Mouse (Mus musculus): Measurements from ENCODE around the gene Lce1a2. TPM values are rescaled to one million over a fixed set of nuclear protein-coding genes. Genes with fewer than 3 reads are reported as not detected.
"Not testable (repeated sequence)": the region's sequence is repeated elsewhere in the genome, so short reads cannot be mapped to it uniquely, and the experiment has no call there.

The Lce1a2 gene
- polyA plus RNA-seq (2015; fragmentation: Nextera tagmentation; extraction: Ambion mirVana) = not detected in 2 replicates

DNA sequence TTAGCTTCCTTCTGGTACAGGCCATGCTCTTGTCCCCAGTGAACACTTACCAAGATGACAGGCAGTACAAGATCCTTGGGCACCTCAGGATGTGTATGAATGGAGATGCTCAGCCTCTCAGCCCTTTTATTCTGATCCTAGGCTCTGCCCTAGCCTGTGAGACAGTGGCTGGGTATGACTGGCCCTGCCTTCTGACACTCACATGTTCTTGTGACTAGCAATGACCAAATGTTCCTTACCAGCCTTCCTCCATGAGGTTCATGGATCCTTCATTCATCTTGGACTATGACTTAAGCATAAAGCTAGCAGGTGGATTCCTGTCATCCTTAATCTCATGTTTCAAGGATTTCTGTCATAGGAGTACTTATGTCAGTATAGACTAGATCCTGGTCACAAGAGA is at the start of gene Lce1a2:
Lce1a2 (minus strand) TSS at position 101 of the 400 bp plus-strand sequence.
- H3K27me3 ChIP-seq (replicated peaks) = no peaks in the 10 kb centered on the region
- H3K4me2 ChIP-seq = no peak within 1 kb of the TSS
- ATAC-seq (ENCODE audit: insufficient read depth, low FRiP score, low read depth) = no peak
- no peaks in the 10 kb centered on the region for H3K9me3 ChIP-seq
- no peak within 1 kb of the TSS for H3K9ac ChIP-seq
- no peak within 1 kb of the TSS for H3K4me3 ChIP-seq (replicated peaks)
- no peaks in the 10 kb centered on the region for H3K36me3 ChIP-seq
- no peaks in the 10 kb centered on the region for H3K4me1 ChIP-seq
- no peak within 1 kb of the TSS for H3K27ac ChIP-seq

DNA sequence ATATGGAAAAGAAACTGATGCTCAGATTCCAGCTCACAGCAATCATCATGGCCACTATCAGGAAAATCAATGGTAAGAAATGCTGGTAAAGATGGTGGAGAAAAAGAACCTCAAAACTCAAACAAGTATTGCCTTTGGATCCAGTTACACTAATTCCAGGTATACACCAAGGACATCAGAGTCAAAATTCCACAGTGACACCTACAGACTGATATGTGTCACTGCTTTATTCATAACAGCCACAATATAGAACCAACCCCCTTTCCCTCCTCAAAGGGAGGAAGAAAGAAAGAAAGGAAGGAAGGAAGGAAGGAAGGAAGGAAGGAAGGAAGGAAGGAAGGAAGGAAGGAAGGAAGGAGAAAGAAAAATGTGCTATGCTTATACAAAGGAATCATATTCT is 45.0 kb upstream of the Lce1a2 start:
- Histone ChIP-seq H3K9ac (no peak overlapping the region), H3K4me3 (replicated peaks) (no peak overlapping the region), H3K36me3 (no peaks in the 10 kb centered on the region), H3K4me2 (no peak overlapping the region), H3K9me3 (no peaks in the 10 kb centered on the region), H3K4me1 (no peaks in the 10 kb centered on the region), H3K27ac (no peak overlapping the region), H3K27me3 (replicated peaks) (no peaks in the 10 kb centered on the region)
- no peak for ATAC-seq (ENCODE audit: insufficient read depth, low FRiP score, low read depth)

DNA sequence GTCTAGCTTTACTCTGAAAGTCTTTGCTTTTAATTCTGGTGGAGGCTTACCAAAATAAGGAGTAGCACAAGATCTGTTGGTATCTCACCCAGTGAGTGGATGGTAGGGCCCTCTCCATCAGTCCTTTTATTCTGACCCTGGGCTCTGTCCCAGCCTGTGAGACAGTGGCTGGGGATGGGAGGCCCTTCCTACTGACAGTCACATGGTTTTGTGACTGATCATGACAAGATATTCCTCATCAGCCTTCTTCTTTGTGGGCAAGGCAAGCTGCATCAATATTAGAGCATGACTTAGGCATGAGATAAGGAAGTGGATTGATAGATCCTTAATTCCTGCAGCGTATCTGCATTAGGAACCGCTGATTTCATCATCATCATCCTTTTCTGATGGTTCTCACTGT is 38.9 kb upstream of the Lce1a2 start, which contains the start of gene Lce1e:
Lce1e (minus strand) TSS at position 101 of the 400 bp plus-strand sequence.
- Histone ChIP-seq H3K36me3 (no peaks in the 10 kb centered on the region), H3K9ac (no peak within 1 kb of the TSS), H3K9me3 (no peaks in the 10 kb centered on the region), H3K27ac (no peak within 1 kb of the TSS), H3K4me2 (no peak within 1 kb of the TSS), H3K4me1 (no peaks in the 10 kb centered on the region), H3K27me3 (replicated peaks) (no peaks in the 10 kb centered on the region), H3K4me3 (replicated peaks) (no peak within 1 kb of the TSS)
- WGBS = 85% methylated on average over 2 of the region's 2 CpGs
- ATAC-seq (ENCODE audit: insufficient read depth, low FRiP score, low read depth) = no peak

DNA sequence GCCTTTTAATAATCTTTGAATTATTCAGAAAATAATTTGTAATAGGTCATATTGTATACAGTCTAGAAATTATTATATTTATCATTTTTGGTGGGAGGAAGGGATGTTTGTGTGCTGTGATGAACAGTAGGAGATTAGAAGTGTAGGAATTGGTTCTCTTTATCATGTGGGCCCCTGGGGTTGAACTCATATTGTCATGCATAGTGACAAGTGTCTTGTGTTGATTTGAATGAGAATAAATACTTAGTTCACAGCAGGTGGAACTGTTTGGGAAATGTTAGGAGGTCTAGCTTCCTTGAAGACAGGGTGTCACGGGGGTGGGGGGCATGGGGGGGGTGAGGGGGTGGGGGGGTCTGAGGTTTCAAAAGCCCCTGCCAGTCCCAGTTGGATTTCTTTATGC is 24.5 kb upstream of the Lce1a2 start:
- WGBS = 46% methylated on average over 1 of the region's 1 CpGs
- H3K4me2 ChIP-seq = no peak overlapping the region

GRCm38 (mm10) chr3:92691688-92692087 is 21.6 kb upstream of the Lce1a2 start:
- H3K36me3 ChIP-seq = no peaks in the 10 kb centered on the region
- no peaks in the 10 kb centered on the region for H3K9me3 ChIP-seq
- no peak overlapping the region for H3K27ac ChIP-seq
- H3K9ac ChIP-seq = no peak overlapping the region
- no peak overlapping the region for H3K4me3 ChIP-seq (replicated peaks)
- ATAC-seq (ENCODE audit: insufficient read depth, low FRiP score, low read depth) = no peak
- no peak overlapping the region for H3K4me2 ChIP-seq
- no peaks in the 10 kb centered on the region for H3K27me3 ChIP-seq (replicated peaks)
- H3K4me1 ChIP-seq = no peaks in the 10 kb centered on the region

More for the DNA sequence above, 24.5 kb upstream of the Lce1a2 start:
- no peak for ATAC-seq (ENCODE audit: insufficient read depth, low FRiP score, low read depth)
- Histone ChIP-seq H3K4me1 (no peaks in the 10 kb centered on the region), H3K27ac (no peak overlapping the region), H3K36me3 (no peaks in the 10 kb centered on the region), H3K4me3 (replicated peaks) (no peak overlapping the region), H3K9ac (no peak overlapping the region), H3K9me3 (no peaks in the 10 kb centered on the region), H3K27me3 (replicated peaks) (no peaks in the 10 kb centered on the region)

- not testable (repeated sequence) for H3K27ac ChIP-seq
Measured at GRCm38 (mm10) chr3:92689154-92689553, 19.0 kb upstream of the Lce1a2 start.

GRCm38 (mm10) chr3:92687110-92687509 is 17.0 kb upstream of the Lce1a2 start, which contains the start of gene Lce1d:
Gene Lce1d, minus strand, starts transcription at chr3:92687210.
- ATAC-seq (ENCODE audit: insufficient read depth, low FRiP score, low read depth) = no peak
- H3K4me2 ChIP-seq = no peak within 1 kb of the TSS
- no peak within 1 kb of the TSS for H3K27ac ChIP-seq
- 54% methylated on average over 2 of the region's 2 CpGs for WGBS
- no peaks in the 10 kb centered on the region for H3K27me3 ChIP-seq (replicated peaks)
- H3K4me1 ChIP-seq = no peaks in the 10 kb centered on the region
- no peak within 1 kb of the TSS for H3K4me3 ChIP-seq (replicated peaks)
- no peak within 1 kb of the TSS for H3K9ac ChIP-seq
- no peaks in the 10 kb centered on the region for H3K9me3 ChIP-seq
- no peaks in the 10 kb centered on the region for H3K36me3 ChIP-seq

More at GRCm38 (mm10) chr3:92689154-92689553, 19.0 kb upstream of the Lce1a2 start:
- not testable (repeated sequence) for H3K9ac ChIP-seq; H3K4me2 ChIP-seq; ATAC-seq (ENCODE audit: insufficient read depth, low FRiP score, low read depth); H3K9me3 ChIP-seq; H3K4me3 ChIP-seq (replicated peaks); H3K36me3 ChIP-seq; H3K27me3 ChIP-seq (replicated peaks); H3K4me1 ChIP-seq
- 72% methylated on average over 16 of the region's 16 CpGs for WGBS

DNA sequence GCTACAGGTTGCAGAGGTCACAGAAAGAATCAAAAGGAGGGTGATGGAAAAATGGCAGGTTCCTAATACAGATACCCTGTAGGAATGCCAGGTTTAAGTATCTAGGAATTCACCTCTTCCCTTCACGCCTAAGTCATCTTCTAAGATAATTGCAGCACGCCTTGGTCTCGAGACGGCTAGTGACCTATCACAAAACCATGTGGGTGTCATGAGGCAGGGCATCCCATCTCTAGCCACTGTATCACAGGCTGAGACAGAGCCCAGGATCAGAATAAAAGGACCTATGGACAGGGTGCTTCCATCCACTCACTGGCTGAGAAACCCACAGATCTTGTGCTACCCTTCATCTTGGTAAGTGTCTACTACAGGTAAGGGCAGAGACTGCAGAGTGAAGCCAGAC is 8.8 kb upstream of the Lce1a2 start, which contains the start of gene Lce1c:
Lce1c (plus strand) TSS at position 301 of the 400 bp plus-strand sequence.
- Histone ChIP-seq H3K4me1 (no peaks in the 10 kb centered on the region), H3K4me3 (replicated peaks) (no peak within 1 kb of the TSS), H3K9me3 (no peaks in the 10 kb centered on the region), H3K4me2 (no peak within 1 kb of the TSS), H3K9ac (no peak within 1 kb of the TSS), H3K27ac (no peak within 1 kb of the TSS), H3K27me3 (replicated peaks) (no peaks in the 10 kb centered on the region), H3K36me3 (no peaks in the 10 kb centered on the region)
- ATAC-seq (ENCODE audit: insufficient read depth, low FRiP score, low read depth) = no peak
- 95% methylated on average over 4 of the region's 4 CpGs for WGBS

DNA sequence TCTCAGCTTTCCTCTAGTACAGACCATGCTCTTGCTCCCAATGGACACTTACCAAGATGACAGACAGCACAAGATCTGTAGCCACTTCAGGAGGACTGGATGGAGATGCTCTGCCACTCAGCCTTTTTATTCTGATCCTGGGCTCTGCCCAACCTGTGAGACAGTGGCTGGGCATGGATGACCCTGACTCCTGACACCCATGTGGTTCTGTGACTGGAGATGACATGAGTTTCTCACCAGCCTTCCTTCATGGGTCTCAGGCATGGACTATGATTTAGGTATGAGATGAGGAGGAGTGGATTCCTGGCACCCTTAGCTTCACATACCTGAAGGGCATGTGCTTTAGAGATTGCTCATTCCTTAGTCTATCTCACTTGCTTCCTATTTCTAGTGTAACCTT is 13.3 kb downstream of the Lce1a2 start, which contains the start of gene Lce1b:
Lce1b (minus strand) TSS at position 101 of the 400 bp plus-strand sequence.
- H3K9me3 ChIP-seq = no peaks in the 10 kb centered on the region
- no peaks in the 10 kb centered on the region for H3K27me3 ChIP-seq (replicated peaks)
- H3K4me2 ChIP-seq = no peak within 1 kb of the TSS
- H3K36me3 ChIP-seq = no peaks in the 10 kb centered on the region
- no peaks in the 10 kb centered on the region for H3K4me1 ChIP-seq
- no peak within 1 kb of the TSS for H3K9ac ChIP-seq
- H3K4me3 ChIP-seq (replicated peaks) = no peak within 1 kb of the TSS
- no peak within 1 kb of the TSS for H3K27ac ChIP-seq
- ATAC-seq (ENCODE audit: insufficient read depth, low FRiP score, low read depth) = no peak

DNA sequence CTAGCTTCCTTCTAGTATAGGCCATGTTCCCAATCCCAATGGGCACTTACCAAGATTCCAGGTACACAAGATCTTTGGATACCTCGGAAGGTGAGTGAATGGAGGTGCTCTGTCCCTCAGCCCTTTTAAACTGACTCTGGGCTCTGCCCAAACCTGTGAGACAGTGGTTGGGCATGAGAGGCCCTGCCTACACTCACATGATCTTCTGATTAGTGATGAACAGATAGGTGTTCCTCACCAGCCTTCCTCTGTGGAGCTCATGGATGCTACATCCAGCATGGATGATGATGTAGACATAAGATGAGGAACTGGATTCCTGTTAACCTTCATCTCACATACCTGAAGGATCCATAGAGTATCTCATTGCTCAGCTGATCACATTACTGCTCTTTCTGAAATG is 21.9 kb downstream of the Lce1a2 start, which contains the start of gene Lce1a1:
Lce1a1 (minus strand) TSS at position 101 of the 400 bp plus-strand sequence.
- no peaks in the 10 kb centered on the region for H3K9me3 ChIP-seq
- no peak within 1 kb of the TSS for H3K4me2 ChIP-seq
- H3K9ac ChIP-seq = no peak within 1 kb of the TSS
- WGBS = 80% methylated on average over 1 of the region's 1 CpGs
- no peak within 1 kb of the TSS for H3K4me3 ChIP-seq (replicated peaks)
- no peak for ATAC-seq (ENCODE audit: insufficient read depth, low FRiP score, low read depth)
- H3K36me3 ChIP-seq = no peaks in the 10 kb centered on the region
- H3K4me1 ChIP-seq = no peaks in the 10 kb centered on the region
- no peak within 1 kb of the TSS for H3K27ac ChIP-seq
- H3K27me3 ChIP-seq (replicated peaks) = no peaks in the 10 kb centered on the region

- Histone ChIP-seq H3K27me3 (replicated peaks) (no peaks in the 10 kb centered on the region), H3K27ac (no peak overlapping the region), H3K4me2 (no peak overlapping the region), H3K36me3 (no peaks in the 10 kb centered on the region), H3K4me1 (no peaks in the 10 kb centered on the region), H3K9me3 (no peaks in the 10 kb centered on the region), H3K4me3 (replicated peaks) (no peak overlapping the region), H3K9ac (no peak overlapping the region)
- no peak for ATAC-seq (ENCODE audit: insufficient read depth, low FRiP score, low read depth)
- 93% methylated on average over 15 of the region's 15 CpGs for WGBS
Measured at GRCm38 (mm10) chr3:92639854-92640253, 30.3 kb downstream of the Lce1a2 start.

GRCm38 (mm10) chr3:92638653-92638991 is 31.5 kb downstream of the Lce1a2 start:
- Histone ChIP-seq H3K36me3 (no peaks in the 10 kb centered on the region), H3K27ac (no peak overlapping the region), H3K4me3 (replicated peaks) (no peak overlapping the region), H3K4me2 (no peak overlapping the region), H3K4me1 (no peaks in the 10 kb centered on the region), H3K9ac (no peak overlapping the region), H3K27me3 (replicated peaks) (no peaks in the 10 kb centered on the region), H3K9me3 (no peaks in the 10 kb centered on the region)
- ATAC-seq (ENCODE audit: insufficient read depth, low FRiP score, low read depth) = no peak
- 60% methylated on average over 3 of the region's 3 CpGs for WGBS

Measured in stomach, embryonic 15.5 days (tissue).